Mouse (Mus musculus) heart, embryonic 15.5 days (tissue): Measurements from ENCODE around the gene Llph. TPM values are rescaled to one million over a fixed set of nuclear protein-coding genes. Genes with fewer than 3 reads are reported as not detected.
A peak's percentile ranks its signal among the peaks of the same experiment; 100 is the strongest.

Source experiments
- ATAC-seq: fragments of 200-750 bp; cut with Nextera tagmentation; replicated peaks from 2 replicates; pipeline ENCODE4 v1.8.0; 2017; ENCODE audit warnings: low read depth, moderate TSS enrichment; ENCODE audit not compliant: insufficient number of reproducible peaks, insufficient read depth, low FRiP score
- H3K27ac ChIP-seq: fragments of 300-500 bp; sonication (generic); 2 replicates; pipeline ENCODE4 v1.5.1; 2015; ENCODE audit warnings: mild to moderate bottlenecking, inconsistent platforms
- H3K27me3 ChIP-seq: fragments of 300-500 bp; sonication (generic); 2 replicates; pipeline ENCODE4 v1.6.1; 2015; ENCODE audit warnings: inconsistent platforms
- H3K36me3 ChIP-seq: fragments of 300-500 bp; sonication (generic); 2 replicates; pipeline ENCODE4 v1.6.1; 2015; ENCODE audit warnings: mild to moderate bottlenecking, inconsistent platforms
- H3K4me1 ChIP-seq: fragments of 300-500 bp; sonication (generic); replicated peaks from 2 replicates; pipeline ENCODE4 v1.6.1; 2015; ENCODE audit warnings: inconsistent platforms
- H3K4me2 ChIP-seq: fragments of 300-500 bp; sonication (generic); 2 replicates; pipeline ENCODE4 v1.6.1; 2015; ENCODE audit warnings: inconsistent platforms, mild to moderate bottlenecking, moderate library complexity
- H3K4me3 ChIP-seq: fragments of 300-500 bp; sonication (generic); 2 replicates; pipeline ENCODE4 v1.5.1; 2015; ENCODE audit warnings: mild to moderate bottlenecking, inconsistent platforms
- H3K9ac ChIP-seq: fragments of 300-500 bp; sonication (generic); 2 replicates; pipeline ENCODE4 v1.6.1; 2015; ENCODE audit warnings: mild to moderate bottlenecking, inconsistent platforms
- H3K9me3 ChIP-seq: fragments of 300-500 bp; sonication (generic); replicated peaks from 2 replicates; pipeline ENCODE4 v1.6.1; 2016; ENCODE audit warnings: inconsistent platforms
- WGBS: fragments of 180-500 bp; shearing (Covaris S2); methylation state at CpG from one replicate; pipeline ENCODE4 v1.1.7; 2015; ENCODE audit warnings: mixed read lengths; 5-methylcytosine and 5-hydroxymethylcytosine counted together
- polyA plus RNA-seq: library from polyadenylated mRNA; unstranded; fragments of >200 nt; fragmentation: Nextera tagmentation; extraction: Ambion mirVana; gene quantifications from 2 replicates; pipeline ENCODE4 v1.2.1, GENCODE M21; 2015

Gene Llph
- polyA plus RNA-seq, 1 experiment from 2014 or later, result 26.0 TPM

GRCm38 (mm10) chr10:120252800-120253199, 25.9 kb downstream of the Llph start:
- no peak for ATAC-seq
- Histone ChIP-seq H3K4me3 (no peak overlapping the region), H3K4me2 (no peak overlapping the region), H3K27me3 (no peaks in the 10 kb centered on the region), H3K36me3 (no peaks in the 10 kb centered on the region), H3K4me1 (no peaks in the 10 kb centered on the region; the same call in 1 of the 2 replicates), H3K27ac (no peak overlapping the region), H3K9me3 (no peaks in the 10 kb centered on the region), H3K9ac (no peak overlapping the region)
- WGBS, result 31% methylated on average over 8 of the region's 8 CpGs

- Histone ChIP-seq H3K9me3 (no peaks in the 10 kb centered on the region), H3K4me3 (no peak overlapping the region), H3K36me3 (no peaks in the 10 kb centered on the region), H3K27ac (no peak overlapping the region), H3K4me2 (no peak overlapping the region), H3K9ac (no peak overlapping the region), H3K27me3 (no peaks in the 10 kb centered on the region), H3K4me1 (no peaks in the 10 kb centered on the region; the same call in 1 of the 2 replicates)
- ATAC-seq, result no peak
- WGBS, result 18% methylated on average over 11 of the region's 11 CpGs
These were observed 30.4 kb downstream of the Llph start for GRCm38 (mm10) chr10:120257231-120257630.

- H3K27me3 ChIP-seq, result peaks cover 5% of the 10 kb centered on the region; the same call in 1 of the 2 replicates
- H3K4me1 ChIP-seq, result peaks cover 10% of the 10 kb centered on the region
- no peak overlapping the region for H3K27ac ChIP-seq
- no peaks in the 10 kb centered on the region for H3K9me3 ChIP-seq
- 68% methylated on average over 12 of the region's 12 CpGs for WGBS
- H3K4me3 ChIP-seq, result no peak overlapping the region
- no peak overlapping the region for H3K9ac ChIP-seq
- H3K36me3 ChIP-seq, result no peaks in the 10 kb centered on the region
- no peak overlapping the region for H3K4me2 ChIP-seq
- no peak for ATAC-seq
These were observed 40.9 kb downstream of the Llph start for GRCm38 (mm10) chr10:120267790-120268189.

- no peaks in the 10 kb centered on the region for H3K9me3 ChIP-seq
- no peaks in the 10 kb centered on the region for H3K36me3 ChIP-seq
- 94% methylated on average over 13 of the region's 13 CpGs for WGBS
- H3K27ac ChIP-seq, result no peak overlapping the region
- H3K27me3 ChIP-seq, result peaks cover 14% of the 10 kb centered on the region; the same call in 1 of the 2 replicates
- ATAC-seq, result no peak
- peaks cover 10% of the 10 kb centered on the region for H3K4me1 ChIP-seq
- H3K4me3 ChIP-seq, result no peak overlapping the region
- H3K4me2 ChIP-seq, result no peak overlapping the region
- no peak overlapping the region for H3K9ac ChIP-seq
These were observed 43.1 kb downstream of the Llph start for GRCm38 (mm10) chr10:120269946-120270345.

- no peaks in the 10 kb centered on the region for H3K36me3 ChIP-seq
- H3K9ac ChIP-seq, result no peak overlapping the region
- ATAC-seq, result no peak
- no peak overlapping the region for H3K4me3 ChIP-seq
- H3K27me3 ChIP-seq, result peaks cover 16% of the 10 kb centered on the region
- H3K9me3 ChIP-seq, result no peaks in the 10 kb centered on the region
- peaks cover 10% of the 10 kb centered on the region for H3K4me1 ChIP-seq
- H3K4me2 ChIP-seq, result no peak overlapping the region
- no peak overlapping the region for H3K27ac ChIP-seq
- 74% methylated on average over 4 of the region's 4 CpGs for WGBS
These were observed 43.9 kb downstream of the Llph start for GRCm38 (mm10) chr10:120270777-120271176.

GRCm38 (mm10) chr10:120271318-120271717, 44.4 kb downstream of the Llph start:
- Histone ChIP-seq H3K4me3 (no peak overlapping the region), H3K9ac (no peak overlapping the region), H3K4me1 (peaks cover 10% of the 10 kb centered on the region), H3K27me3 (peaks cover 20% of the 10 kb centered on the region), H3K27ac (no peak overlapping the region), H3K36me3 (no peaks in the 10 kb centered on the region), H3K4me2 (peak overlapping the region; percentile 64), H3K9me3 (no peaks in the 10 kb centered on the region)
- WGBS, result 60% methylated on average over 6 of the region's 6 CpGs
- ATAC-seq, result no peak

- ATAC-seq, result no peak
- peaks cover 25% of the 10 kb centered on the region for H3K27me3 ChIP-seq
- peaks cover 10% of the 10 kb centered on the region for H3K4me1 ChIP-seq
- WGBS, result 11% methylated on average over 10 of the region's 11 CpGs
- no peaks in the 10 kb centered on the region for H3K36me3 ChIP-seq
- peak overlapping the region; percentile 35 for H3K4me3 ChIP-seq
- no peaks in the 10 kb centered on the region for H3K9me3 ChIP-seq
- H3K4me2 ChIP-seq, result peak overlapping the region; percentile 64
- no peak overlapping the region for H3K9ac ChIP-seq
- H3K27ac ChIP-seq, result no peak overlapping the region
These were observed 45.0 kb downstream of the Llph start for GRCm38 (mm10) chr10:120271879-120272269.

GRCm38 (mm10) chr10:120272270-120272883, 45.5 kb downstream of the Llph start:
- Histone ChIP-seq H3K4me1 (peaks cover 10% of the 10 kb centered on the region), H3K27ac (no peak overlapping the region), H3K36me3 (no peaks in the 10 kb centered on the region), H3K4me3 (peak overlapping the region; percentile 35), H3K4me2 (peak overlapping the region; percentile 64), H3K9ac (no peak overlapping the region), H3K27me3 (peaks cover 27% of the 10 kb centered on the region), H3K9me3 (no peaks in the 10 kb centered on the region)
- no peak for ATAC-seq
- 7% methylated on average over 19 of the region's 19 CpGs for WGBS

GRCm38 (mm10) chr10:120273335-120273734, 46.5 kb downstream of the Llph start:
- H3K4me2 ChIP-seq, result no peak overlapping the region
- H3K36me3 ChIP-seq, result no peaks in the 10 kb centered on the region
- ATAC-seq, result no peak
- no peak overlapping the region for H3K4me3 ChIP-seq
- 76% methylated on average over 7 of the region's 7 CpGs for WGBS
- peaks cover 33% of the 10 kb centered on the region for H3K27me3 ChIP-seq
- H3K9ac ChIP-seq, result no peak overlapping the region
- no peaks in the 10 kb centered on the region for H3K9me3 ChIP-seq
- H3K27ac ChIP-seq, result no peak overlapping the region
- peaks cover 10% of the 10 kb centered on the region for H3K4me1 ChIP-seq

- Histone ChIP-seq H3K27ac (no peak overlapping the region), H3K36me3 (no peaks in the 10 kb centered on the region), H3K4me2 (peak overlapping the region; percentile 37), H3K9ac (no peak overlapping the region), H3K4me1 (peaks cover 17% of the 10 kb centered on the region), H3K4me3 (no peak overlapping the region; the same call in 1 of the 2 replicates), H3K27me3 (peaks cover 24% of the 10 kb centered on the region), H3K9me3 (no peaks in the 10 kb centered on the region)
- WGBS, result 23% methylated on average over 12 of the region's 12 CpGs
- 0 out of 2 replicates have a peak, but pooled peaks have one; percentile 14 for ATAC-seq
These were observed 52.7 kb downstream of the Llph start for GRCm38 (mm10) chr10:120279482-120280128.

- Histone ChIP-seq H3K4me3 (no peak overlapping the region), H3K4me2 (no peak overlapping the region), H3K9me3 (no peaks in the 10 kb centered on the region), H3K27me3 (peaks cover 22% of the 10 kb centered on the region), H3K9ac (no peak overlapping the region), H3K4me1 (peaks cover 17% of the 10 kb centered on the region), H3K27ac (no peak overlapping the region), H3K36me3 (no peaks in the 10 kb centered on the region)
- ATAC-seq, result no peak
- 40% methylated on average over 4 of the region's 4 CpGs for WGBS
These were observed 53.5 kb downstream of the Llph start for GRCm38 (mm10) chr10:120280375-120280774.

GRCm38 (mm10) chr10:120281700-120282099, 54.8 kb downstream of the Llph start:
- 89% methylated on average over 5 of the region's 5 CpGs for WGBS
- ATAC-seq, result no peak
- Histone ChIP-seq H3K4me3 (no peak overlapping the region), H3K4me2 (no peak overlapping the region), H3K27me3 (peaks cover 12% of the 10 kb centered on the region), H3K27ac (no peak overlapping the region), H3K36me3 (no peaks in the 10 kb centered on the region), H3K9me3 (no peaks in the 10 kb centered on the region), H3K9ac (no peak overlapping the region), H3K4me1 (peaks cover 17% of the 10 kb centered on the region)
